Mouse (Mus musculus) heart, adult 2 months (tissue): ENCODE measurements around the gene Chrna1. TPM values are rescaled to one million over a fixed set of nuclear protein-coding genes. Genes with fewer than 3 reads are reported as not detected.

Source experiments
- DNase-seq, 2 experiments: peaks; one replicate each; pipeline ENCODE4 v3.0.0; 2021
- H3K27ac ChIP-seq: fragments of 200-600 bp; 2 replicates; pipeline ENCODE4 v1.8.1; 2022
- H3K27me3 ChIP-seq: fragments of 200-500 bp; 2 replicates; pipeline ENCODE4 v1.6.1; 2012; ENCODE audit warnings: mild to moderate bottlenecking, low read length, inconsistent platforms, mixed read lengths; ENCODE audit not compliant: control insufficient read depth, insufficient read depth
- H3K36me3 ChIP-seq: fragments of 200-500 bp; 2 replicates; pipeline ENCODE4 v1.6.1; 2012; ENCODE audit warnings: low read length, inconsistent platforms; ENCODE audit not compliant: control insufficient read depth, insufficient read depth
- H3K4me1 ChIP-seq: fragments of 200-500 bp; 2 replicates; pipeline ENCODE4 v1.6.1; 2011; ENCODE audit warnings: low read length; ENCODE audit not compliant: control insufficient read depth, insufficient read depth
- H3K4me3 ChIP-seq: fragments of 200-600 bp; 2 replicates; pipeline ENCODE4 v1.8.1; 2022
- H3K79me2 ChIP-seq: fragments of 200-500 bp; replicated peaks from 2 replicates; pipeline ENCODE4 v1.6.1; 2012; ENCODE audit warnings: mild to moderate bottlenecking, inconsistent platforms, low read length, moderate library complexity, mixed read lengths; ENCODE audit not compliant: control insufficient read depth, insufficient read depth
- H3K9ac ChIP-seq: fragments of 200-500 bp; 2 replicates; pipeline ENCODE4 v1.6.1; 2012; ENCODE audit warnings: low read depth, mild to moderate bottlenecking, control low read depth, inconsistent platforms, low read length, mixed read lengths
- CTCF ChIP-seq: fragments of 200-600 bp; IDR thresholded peaks from 2 replicates; pipeline ENCODE4 v1.8.1; 2022; ENCODE audit warnings: antibody characterized with exemption, mild to moderate bottlenecking, moderate library complexity
- EP300 ChIP-seq: fragments of 200-500 bp; IDR thresholded peaks from 2 replicates; pipeline ENCODE4 v1.6.1; 2011; ENCODE audit warnings: low read depth, low read length, control low read depth; ENCODE audit not compliant: insufficient read depth
- POLR2A ChIP-seq: fragments of 200-500 bp; IDR thresholded peaks from 2 replicates; pipeline ENCODE4 v1.6.1; 2011; ENCODE audit warnings: mild to moderate bottlenecking, low read depth, low read length, control low read depth; ENCODE audit not compliant: insufficient read depth
- WGBS: fragments of 180-500 bp; shearing (Covaris S2); methylation state at CpG from one replicate; pipeline ENCODE4 v1.1.7; 2018; 5-methylcytosine and 5-hydroxymethylcytosine counted together
- intact Hi-C: fragments of 180-260 bp; cut with DNase I; formaldehyde crosslinking; loops from one replicate; pipeline ENCODE4 v1.15.1; 2025
- polyA plus RNA-seq: library from polyadenylated mRNA; depleted of rRNA; stranded (reverse); fragments of >200 nt; gene quantifications from 2 replicates; pipeline ENCODE4 v1.2.3, GENCODE M21; 2012; rRNA removed
- total RNA-seq, 2 experiments: library from RNA; stranded (reverse); gene quantifications; 2 replicates each; pipeline ENCODE4 v1.2.3; 2021

The Chrna1 gene
- total and polyA plus RNA-seq, 3 experiments: 0.04 TPM; not detected in 2

DNA sequence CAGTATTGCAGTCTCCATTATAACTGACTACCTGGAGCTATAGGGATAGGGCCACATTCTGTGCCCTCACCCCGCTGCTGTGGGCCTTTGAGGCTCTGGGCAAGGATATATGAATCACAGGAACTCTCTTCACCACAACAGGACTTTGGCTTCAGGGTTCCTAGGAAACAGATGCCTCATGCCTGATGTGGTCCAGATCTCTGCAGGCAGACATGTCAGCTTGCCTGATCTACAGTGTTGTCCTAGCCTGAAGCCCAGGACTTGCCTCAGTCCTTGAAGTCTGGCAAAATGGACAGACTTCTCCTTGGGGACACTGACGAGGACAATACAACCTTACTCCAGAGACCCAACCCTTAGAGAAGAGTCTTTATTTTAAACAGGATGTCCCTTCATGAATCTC, 61.8 kb downstream of the Chrna1 start:
- WGBS: 59% methylated on average over 2 of the region's 2 CpGs
- no peak overlapping the region for H3K9ac ChIP-seq
- no peaks in the 10 kb centered on the region for H3K27me3 ChIP-seq
- H3K27ac ChIP-seq: no peak overlapping the region
- H3K4me3 ChIP-seq: no peak overlapping the region
- TF ChIP-seq POLR2A (no peak), CTCF (no peak), EP300 (no peak)
- H3K79me2 ChIP-seq: peaks cover 3% of the 10 kb centered on the region
- intact Hi-C loops: no loop called here
- peaks cover 13% of the 10 kb centered on the region for H3K36me3 ChIP-seq
- H3K4me1 ChIP-seq: peaks cover 24% of the 10 kb centered on the region
- no peak for DNase-seq

DNA sequence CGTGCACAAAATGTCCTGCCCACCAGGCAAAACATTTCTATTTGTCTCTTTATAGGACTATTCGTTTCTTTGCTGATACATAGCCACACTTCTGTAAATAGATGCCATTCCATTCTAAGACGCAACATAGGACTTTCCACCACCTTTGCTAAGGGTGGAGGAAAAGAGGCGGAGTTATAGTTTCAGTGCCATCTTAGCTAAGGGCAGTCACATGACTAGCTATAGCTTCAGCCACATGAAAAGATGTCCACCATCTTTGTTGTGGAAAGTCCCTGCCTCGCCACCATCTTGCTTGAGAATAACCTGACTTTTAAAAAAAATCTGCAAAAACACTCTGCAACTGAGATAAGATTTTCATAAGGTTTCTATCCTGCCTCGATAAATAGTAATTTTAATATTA, 66.0 kb downstream of the Chrna1 start:
- Histone ChIP-seq H3K9ac (no peak overlapping the region), H3K79me2 (peaks cover 1% of the 10 kb centered on the region; the same call in 1 of the 2 replicates), H3K27ac (no peak overlapping the region), H3K4me1 (peaks cover 32% of the 10 kb centered on the region), H3K4me3 (no peak overlapping the region), H3K36me3 (peaks cover 2% of the 10 kb centered on the region; the same call in 1 of the 2 replicates), H3K27me3 (no peaks in the 10 kb centered on the region)
- 88% methylated on average over 6 of the region's 6 CpGs for WGBS
- no peak for DNase-seq
- no peak for TF ChIP-seq POLR2A
- TF ChIP-seq EP300: no peak
- TF ChIP-seq CTCF: no peak
- intact Hi-C loops: no loop called here

Other genes starting within 250 kb of the Chrna1 start
- 10 to 100 TPM; 11.7 to 15.2 TPM for gene Gpr155, start 193.8 kb downstream of the Chrna1 start, total RNA-seq
- 11.3 and 17.0 TPM in 2 replicates for gene Gpr155, start 193.8 kb downstream of the Chrna1 start, polyA plus RNA-seq
- gene Wipf1, start 50.6 kb downstream of the Chrna1 start, total RNA-seq: 10 to 100 TPM; 12.9 to 17.0 TPM
- gene Wipf1, start 50.6 kb downstream of the Chrna1 start, polyA plus RNA-seq: 6.0 and 6.6 TPM in 2 replicates
- 10 to 100 TPM; 33.9 to 35.2 TPM for gene Chn1, start 195.0 kb upstream of the Chrna1 start, total RNA-seq
- 35.2 and 63.3 TPM in 2 replicates for gene Chn1, start 195.0 kb upstream of the Chrna1 start, polyA plus RNA-seq